Mouse (Mus musculus) heart, adult 2 months (tissue): ENCODE measurements around the gene Fbxw5.

ENCODE experiments used
- CTCF ChIP-seq: fragments of 200-600 bp; IDR thresholded peaks from 2 replicates; pipeline ENCODE4 v1.8.1; 2022; ENCODE audit warnings: antibody characterized with exemption, mild to moderate bottlenecking, moderate library complexity
- POLR2A ChIP-seq: fragments of 200-500 bp; IDR thresholded peaks from 2 replicates; pipeline ENCODE4 v1.6.1; 2011; ENCODE audit warnings: mild to moderate bottlenecking, low read depth, low read length, control low read depth; ENCODE audit not compliant: insufficient read depth

DNA sequence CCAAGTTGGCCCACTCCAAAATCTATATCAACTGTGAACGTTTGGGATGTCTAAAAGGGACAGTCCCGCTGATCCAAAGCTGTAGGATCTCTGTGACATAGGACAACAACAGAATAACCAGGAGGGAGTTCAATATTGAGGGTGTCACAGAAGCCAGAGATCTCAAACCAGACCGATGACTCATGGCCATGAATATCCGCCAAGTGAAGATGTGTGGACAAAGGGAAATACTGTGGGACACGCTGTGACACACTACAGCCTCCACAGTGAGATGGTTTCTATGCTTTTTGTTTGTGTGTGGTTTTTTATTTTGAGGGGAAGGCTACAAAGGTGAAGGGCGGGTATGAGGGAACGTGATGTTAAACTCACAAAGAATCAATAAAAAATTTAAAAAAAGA lies 11.9 kb upstream of the Fbxw5 start:
- no peak for TF ChIP-seq POLR2A
- no peak for TF ChIP-seq CTCF
